Mouse (Mus musculus) MN1 (cell line): ENCODE data around the gene Plin1.

ENCODE experiments used
- DNase-seq: peaks from one replicate; pipeline ENCODE4 v3.0.0-alpha.2; 2016; ENCODE audit warnings: low spot score

Plin1 gene

GRCm38 (mm10) chr7:79734563-79734962 is 1.9 kb upstream of the Plin1 start:
- no peak for DNase-seq

- DNase-seq, result no peak
Measured at GRCm38 (mm10) chr7:79731438-79731837, 1.3 kb downstream of the Plin1 start.

- DNase-seq, result peak; percentile 39
Measured at GRCm38 (mm10) chr7:79729743-79730370, 2.8 kb downstream of the Plin1 start.

DNA sequence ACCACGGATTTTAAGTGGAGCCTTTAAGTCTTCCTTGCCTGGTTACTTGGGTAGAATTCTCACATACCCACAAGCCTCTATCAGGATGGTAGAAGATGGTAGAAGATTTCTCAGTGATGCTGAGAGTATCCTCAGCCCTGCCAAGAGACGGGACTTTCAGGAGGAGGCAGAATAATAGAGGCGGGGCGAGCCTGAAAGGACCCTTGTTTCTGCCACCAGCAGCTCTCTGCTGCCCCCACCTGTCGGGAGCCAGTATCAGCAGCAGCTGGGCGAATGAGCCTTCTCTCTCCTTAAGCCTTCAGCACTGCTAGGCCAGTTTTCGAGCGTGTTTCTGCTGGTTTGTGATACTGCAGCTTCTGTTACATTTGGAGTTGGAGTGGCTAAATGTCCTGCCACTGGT is 3.5 kb downstream of the Plin1 start:
- DNase-seq, result peak; percentile 80

DNA sequence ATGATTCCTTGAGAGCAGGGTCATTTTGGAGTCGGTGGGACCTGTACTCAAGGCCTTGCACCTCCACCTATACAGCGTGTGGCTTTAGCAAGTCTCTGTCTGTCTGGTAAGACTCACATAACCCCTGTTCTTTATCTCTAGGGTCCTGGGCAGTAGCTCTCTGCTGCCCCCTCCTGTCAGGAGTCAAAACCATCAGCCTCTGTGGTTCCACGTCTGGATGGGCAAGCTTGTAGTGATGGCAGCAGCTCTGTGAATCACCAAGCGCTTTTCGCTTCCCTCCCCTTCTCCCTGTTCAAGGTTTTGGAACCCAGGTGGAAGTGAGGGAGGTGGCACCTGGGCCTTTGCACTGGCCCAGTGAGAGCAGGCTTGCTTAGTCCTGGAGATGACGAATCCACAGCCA is 4.5 kb downstream of the Plin1 start:
- peak; percentile 75 for DNase-seq

GRCm38 (mm10) chr7:79727091-79727490 is 5.6 kb downstream of the Plin1 start:
- DNase-seq, result peak; percentile 45

DNA sequence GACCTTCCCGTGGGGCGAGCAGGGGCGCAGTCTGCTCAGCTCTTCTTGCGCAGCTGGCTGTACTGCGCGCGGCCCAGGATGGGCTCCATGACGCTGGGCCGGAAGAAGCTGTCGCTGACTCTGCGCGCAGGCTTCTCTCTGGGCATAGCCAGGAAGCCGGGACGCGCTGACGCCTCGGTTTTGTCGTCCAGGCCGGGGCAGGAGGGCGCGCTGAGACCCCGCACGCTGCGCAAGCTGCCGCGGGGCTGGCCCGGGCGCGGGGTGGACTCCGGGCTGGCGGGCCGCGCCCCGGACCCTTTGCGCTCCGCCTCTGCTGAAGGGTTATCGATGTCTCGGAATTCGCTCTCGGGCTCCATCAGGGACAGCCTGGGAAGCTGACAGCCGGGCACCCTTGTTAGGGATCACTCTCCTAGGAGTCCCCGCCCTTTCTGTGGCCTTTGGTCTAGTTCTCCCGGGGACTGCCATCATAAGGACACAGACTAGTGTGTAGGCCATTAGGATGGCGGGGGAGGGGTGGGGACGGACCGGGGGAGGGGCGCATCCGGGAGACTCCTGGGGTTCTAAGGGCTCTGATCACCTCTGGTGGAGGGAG is 11.2 kb downstream of the Plin1 start:
- peak; percentile 38 for DNase-seq

GRCm38 (mm10) chr7:79715187-79715981 is 17.3 kb downstream of the Plin1 start, which contains the start of gene Kif7:
TSS of gene Kif7 (minus strand) at chr7:79715720.
- DNase-seq, result peak; percentile 85

DNA sequence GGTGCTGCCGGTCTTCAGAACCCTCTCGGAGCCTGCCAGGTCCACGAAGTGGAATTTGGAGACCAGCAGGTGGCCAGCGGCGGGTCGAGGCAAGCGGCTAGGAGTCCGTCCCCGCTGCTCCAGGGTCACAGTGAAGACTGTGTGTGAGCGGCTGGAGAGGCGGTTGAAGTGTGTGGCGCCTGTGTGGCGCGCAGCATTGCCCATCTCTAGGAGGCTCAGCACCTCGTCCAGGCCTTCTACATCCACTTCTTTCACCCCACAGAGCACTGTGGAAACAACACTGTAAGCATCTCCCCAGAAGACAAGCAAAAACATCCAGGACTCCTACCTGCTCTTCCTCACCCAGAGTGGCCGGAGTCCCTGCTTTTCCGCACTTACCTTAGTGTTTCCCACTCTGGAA is 21.9 kb downstream of the Plin1 start:
- no peak for DNase-seq

DNA sequence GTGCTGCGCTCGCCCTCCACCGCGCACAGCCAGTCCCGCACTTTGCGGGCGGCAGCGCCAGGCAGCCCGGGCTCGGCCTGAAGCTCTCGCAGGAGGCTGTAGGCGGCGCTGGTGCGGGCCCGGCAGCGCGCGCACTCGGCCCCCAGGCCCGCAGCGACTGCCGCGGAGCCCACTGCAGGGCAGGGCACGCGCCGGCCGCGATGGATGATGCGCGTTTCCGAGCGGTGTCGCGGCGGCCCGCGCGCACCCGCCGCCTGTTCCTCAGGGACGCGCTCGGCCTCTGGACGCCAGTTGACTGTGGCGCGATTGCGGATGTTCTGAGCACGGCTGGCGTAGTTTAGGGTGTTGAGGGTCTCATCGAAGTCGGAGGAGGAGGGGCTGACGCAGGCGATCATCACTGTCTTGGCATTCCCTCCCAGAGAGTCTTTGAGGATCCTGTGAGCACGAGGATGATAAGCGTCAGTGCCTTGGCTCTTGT is 22.5 kb downstream of the Plin1 start:
- DNase-seq, result no peak

- DNase-seq, result no peak
Measured at GRCm38 (mm10) chr7:79705210-79705609, 27.5 kb downstream of the Plin1 start.

DNA sequence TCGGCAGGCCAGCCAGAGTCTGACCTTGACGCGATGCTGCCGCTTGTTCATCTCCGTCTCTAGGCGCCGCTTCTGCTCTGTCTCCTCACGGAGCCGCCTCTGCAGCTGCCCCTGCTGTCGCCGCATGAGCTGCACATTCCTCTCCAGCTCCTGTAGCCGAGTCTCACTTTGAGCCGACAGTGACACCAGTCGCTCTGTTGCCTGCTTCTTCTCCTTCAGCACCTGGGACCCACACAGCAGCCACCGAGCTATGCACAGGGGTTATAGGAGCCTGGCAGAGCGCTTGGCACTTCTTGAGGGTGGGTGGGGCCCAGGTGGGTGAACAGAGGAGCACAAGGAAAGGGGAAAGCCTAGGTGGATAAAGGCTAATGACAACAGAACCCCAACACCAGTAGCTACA is 29.9 kb downstream of the Plin1 start:
- DNase-seq, result no peak

DNA sequence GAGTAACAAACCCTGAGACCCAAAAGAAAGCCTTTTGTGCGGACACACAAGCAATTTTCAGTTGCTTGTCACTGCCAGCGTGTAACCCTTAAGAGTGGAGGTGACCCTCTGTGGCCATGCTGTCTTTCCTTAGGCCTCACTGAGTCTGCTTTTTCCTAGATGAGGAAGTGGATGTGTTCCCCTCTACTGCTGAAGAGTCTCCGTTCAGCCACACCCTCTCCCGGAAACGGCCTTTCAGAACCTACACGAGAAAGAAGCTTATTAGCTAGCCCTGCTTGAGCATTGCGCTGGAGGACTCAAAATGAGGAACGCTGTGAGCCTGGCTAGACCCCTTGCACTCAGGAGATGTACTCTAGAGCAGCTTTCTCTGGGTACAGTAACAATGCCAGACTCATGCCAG is 36.2 kb downstream of the Plin1 start:
- no peak for DNase-seq

GRCm38 (mm10) chr7:79680231-79680630 is 52.5 kb downstream of the Plin1 start:
- DNase-seq, result no peak

DNA sequence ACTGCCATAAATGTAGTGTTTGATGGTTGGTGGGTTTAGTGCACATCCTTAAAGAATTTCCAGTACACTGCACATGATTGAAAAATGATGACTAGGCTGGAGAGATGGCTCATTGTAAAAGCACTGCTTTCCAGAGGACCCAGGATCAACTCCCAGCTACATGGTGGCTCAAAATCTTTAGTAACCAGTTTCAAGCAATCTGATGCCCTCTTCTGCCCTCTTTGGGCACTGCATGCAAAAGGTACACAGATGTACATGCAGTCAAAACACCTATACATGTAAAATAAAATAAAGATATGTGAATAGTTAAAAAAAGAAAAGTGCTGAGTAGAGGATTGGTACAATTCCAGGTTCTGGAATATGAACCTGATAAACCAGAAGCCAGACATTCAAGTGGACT is 53.5 kb downstream of the Plin1 start:
- DNase-seq, result no peak

DNA sequence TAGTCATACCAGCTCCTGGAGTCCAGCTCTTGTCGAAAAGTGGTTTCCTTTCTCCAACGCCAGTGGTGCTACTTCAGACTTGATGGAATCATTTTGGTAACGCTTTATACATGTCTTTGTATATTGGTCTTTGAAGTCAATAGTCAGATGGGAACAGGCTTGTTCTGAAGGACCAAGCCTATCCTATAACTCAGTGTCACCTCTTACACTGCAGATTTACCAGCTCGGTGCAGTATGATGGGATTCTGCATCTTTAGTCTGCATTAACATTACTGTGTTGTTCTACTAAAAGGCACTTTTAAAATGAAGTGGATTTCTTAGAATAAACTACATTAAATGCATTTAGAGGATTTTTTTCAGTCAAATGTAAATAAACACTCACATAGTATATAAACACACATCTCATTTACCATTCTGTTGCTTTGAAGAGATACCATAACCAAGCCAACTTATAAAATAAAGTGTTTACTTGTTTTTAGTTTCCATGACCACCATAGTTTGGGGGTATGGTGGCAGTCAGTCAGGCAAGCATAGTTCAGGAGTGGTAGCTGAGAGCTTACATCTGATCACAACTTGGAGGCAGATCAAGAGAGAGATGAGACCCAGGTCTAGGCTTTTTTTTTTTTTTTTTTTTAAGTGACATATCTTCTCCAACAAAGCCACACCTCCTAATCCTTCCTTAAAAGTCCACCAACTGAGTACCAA is 61.7 kb downstream of the Plin1 start:
- DNase-seq, result no peak
